Mouse (Mus musculus) layer of hippocampus, adult 8-10 months (tissue): ENCODE data around the gene Phactr4. TPM values are rescaled to one million over a fixed set of nuclear protein-coding genes. Genes with fewer than 3 reads are reported as not detected.
A peak's percentile ranks its signal among the peaks of the same experiment; 100 is the strongest.

ENCODE experiments used
- DNase-seq, 2 experiments: peaks; one replicate each; pipeline ENCODE4 v3.0.0; 2022; ENCODE audit warnings: low spot score in 2 of 2
- microRNA-seq, 2 experiments: library from miRNA; unstranded; fragments of <30 nt; microRNA quantifications; one replicate each; pipeline ENCODE4 v1.2.0; 2022
- total RNA-seq, 4 experiments: library from RNA; stranded (reverse); gene quantifications; 2 replicates each; pipeline ENCODE4 v1.2.4; 2022

Phactr4 gene
- total RNA-seq, 4 experiments from 2014 or later, result 9.0 to 14.0 (median 12.6) TPM

- peak in 1 of 2 experiments; percentile 28 for DNase-seq
Measured at GRCm38 (mm10) chr4:132338943-132339342, 83.3 kb downstream of the Phactr4 start.

GRCm38 (mm10) chr4:132332880-132333279, 89.4 kb downstream of the Phactr4 start:
- DNase-seq, result no peak

- DNase-seq, result no peak
Measured at GRCm38 (mm10) chr4:132331960-132332359, 90.3 kb downstream of the Phactr4 start.

GRCm38 (mm10) chr4:132329835-132330354, 92.4 kb downstream of the Phactr4 start:
- no peak for DNase-seq

- DNase-seq, result peak; percentile 62 to 73
Measured at GRCm38 (mm10) chr4:132329115-132329834, 93.0 kb downstream of the Phactr4 start, which contains the start of gene Trnau1ap. Trnau1ap (minus strand) TSS chr4:132329538.

GRCm38 (mm10) chr4:132328391-132328982, 93.8 kb downstream of the Phactr4 start:
- no peak for DNase-seq

- no peak for DNase-seq
Measured at GRCm38 (mm10) chr4:132326481-132326880, 95.8 kb downstream of the Phactr4 start.

GRCm38 (mm10) chr4:132315711-132316110, 106.6 kb downstream of the Phactr4 start:
- no peak for DNase-seq

- DNase-seq, result no peak
Measured at GRCm38 (mm10) chr4:132312627-132313026, 109.7 kb downstream of the Phactr4 start.

GRCm38 (mm10) chr4:132311801-132312200, 110.5 kb downstream of the Phactr4 start:
- DNase-seq, result no peak

- DNase-seq, result no peak
Measured at GRCm38 (mm10) chr4:132311209-132311608, 111.1 kb downstream of the Phactr4 start.

- peak in 1 of 2 experiments; percentile 39 for DNase-seq
Measured at GRCm38 (mm10) chr4:132309849-132310472, 112.3 kb downstream of the Phactr4 start.

GRCm38 (mm10) chr4:132309140-132309848, 113.0 kb downstream of the Phactr4 start:
- DNase-seq, result peak in 1 of 2 experiments; percentile 27

GRCm38 (mm10) chr4:132308437-132309139, 113.7 kb downstream of the Phactr4 start:
- peak; percentile 92 to 94 for DNase-seq

- no peak for DNase-seq
Measured at GRCm38 (mm10) chr4:132306004-132306403, 116.3 kb downstream of the Phactr4 start.

Small RNAs within 50 kb of the gene (microRNA-seq; reads per million reads assigned to microRNA genes)
- gene Gm25707, result 0 reads per million in 2 experiments

Other genes with a start within 250 kb of the Phactr4 start
- gene Ythdf2, start 210.2 kb downstream of the Phactr4 start, total RNA-seq, result 10 to 100 TPM; 45.4 to 48.3 (median 46.8) TPM
- 10 to 100 TPM; 23.9 to 25.1 (median 24.5) TPM for gene Gmeb1, start 160.9 kb downstream of the Phactr4 start, total RNA-seq
- gene Taf12, start 148.1 kb downstream of the Phactr4 start, total RNA-seq, result 10 to 100 TPM; 20.6 to 27.9 (median 24.9) TPM
- gene Rab42, start 119.1 kb downstream of the Phactr4 start, total RNA-seq, result 1 to 10 TPM; 1.4 to 2.8 (median 1.9) TPM
- gene Trnau1ap, start 93.0 kb downstream of the Phactr4 start, total RNA-seq, result 10 to 100 TPM; 21.9 to 27.1 (median 24.0) TPM
- 10 to 100 TPM; 10.0 to 12.4 (median 11.0) TPM for gene Rcc1, start 68.9 kb downstream of the Phactr4 start, total RNA-seq
- 10 to 100 TPM in 1 of 4 experiments, 1 to 10 TPM in 3; 8.3 to 10.3 (median 9.2) TPM for gene Med18, start 41.4 kb upstream of the Phactr4 start, total RNA-seq
- gene Sesn2, start 88.0 kb upstream of the Phactr4 start, total RNA-seq, result 10 to 100 TPM; 13.1 to 14.5 (median 14.4) TPM
- 100 to 1,000 TPM; 313 to 407 (median 357) TPM for gene Atpif1, start 111.2 kb upstream of the Phactr4 start, total RNA-seq
- 100 to 1,000 TPM in 2 of 4 experiments, 10 to 100 TPM in 2; 88.8 to 104 (median 94.6) TPM for gene Dnajc8, start 113.1 kb upstream of the Phactr4 start, total RNA-seq
- gene Ptafr, start 141.6 kb upstream of the Phactr4 start, total RNA-seq, result 1 to 10 TPM; 1.1 to 3.8 (median 2.5) TPM
- gene Eya3, start 216.5 kb upstream of the Phactr4 start, total RNA-seq, result 10 to 100 TPM; 28.7 to 31.1 (median 29.0) TPM